Mouse (Mus musculus) embryonic fibroblast, embryonic 13.5 days (primary cell): ENCODE measurements around the gene Rsph10b. TPM values are rescaled to one million over a fixed set of nuclear protein-coding genes. Genes with fewer than 3 reads are reported as not detected.

Source experiments
- H3K27ac ChIP-seq: 2 replicates; pipeline ENCODE4 v1.5.1; 2012; ENCODE audit warnings: low read length, control low read depth, inconsistent platforms; ENCODE audit not compliant: insufficient read depth
- H3K4me1 ChIP-seq: 2 replicates; pipeline ENCODE4 v1.6.1; 2011; ENCODE audit warnings: low read length; ENCODE audit not compliant: control insufficient read depth, insufficient read depth
- H3K4me3 ChIP-seq: 2 replicates; pipeline ENCODE4 v1.5.1; 2011; ENCODE audit warnings: mild to moderate bottlenecking, control low read depth, low read length; ENCODE audit not compliant: insufficient read depth
- CTCF ChIP-seq: IDR thresholded peaks from 2 replicates; pipeline ENCODE4 v1.5.1; 2011; ENCODE audit warnings: mild to moderate bottlenecking, control low read depth, low read length, moderate library complexity, borderline replicate concordance; ENCODE audit not compliant: insufficient read depth
- POLR2A ChIP-seq: IDR thresholded peaks from 2 replicates; pipeline ENCODE4 v1.6.1; 2011; ENCODE audit warnings: low read depth, mild to moderate bottlenecking, control low read depth, low read length, moderate library complexity
- polyA plus RNA-seq: library from polyadenylated mRNA; stranded (reverse); fragments of >200 nt; gene quantifications from 2 replicates; pipeline ENCODE4 v1.2.4, GENCODE M21; 2011; ENCODE audit warnings: low read depth; ENCODE audit not compliant: missing spikeins, insufficient read length

Gene Rsph10b
- polyA plus RNA-seq, 1 experiment, result 0.77 TPM

DNA sequence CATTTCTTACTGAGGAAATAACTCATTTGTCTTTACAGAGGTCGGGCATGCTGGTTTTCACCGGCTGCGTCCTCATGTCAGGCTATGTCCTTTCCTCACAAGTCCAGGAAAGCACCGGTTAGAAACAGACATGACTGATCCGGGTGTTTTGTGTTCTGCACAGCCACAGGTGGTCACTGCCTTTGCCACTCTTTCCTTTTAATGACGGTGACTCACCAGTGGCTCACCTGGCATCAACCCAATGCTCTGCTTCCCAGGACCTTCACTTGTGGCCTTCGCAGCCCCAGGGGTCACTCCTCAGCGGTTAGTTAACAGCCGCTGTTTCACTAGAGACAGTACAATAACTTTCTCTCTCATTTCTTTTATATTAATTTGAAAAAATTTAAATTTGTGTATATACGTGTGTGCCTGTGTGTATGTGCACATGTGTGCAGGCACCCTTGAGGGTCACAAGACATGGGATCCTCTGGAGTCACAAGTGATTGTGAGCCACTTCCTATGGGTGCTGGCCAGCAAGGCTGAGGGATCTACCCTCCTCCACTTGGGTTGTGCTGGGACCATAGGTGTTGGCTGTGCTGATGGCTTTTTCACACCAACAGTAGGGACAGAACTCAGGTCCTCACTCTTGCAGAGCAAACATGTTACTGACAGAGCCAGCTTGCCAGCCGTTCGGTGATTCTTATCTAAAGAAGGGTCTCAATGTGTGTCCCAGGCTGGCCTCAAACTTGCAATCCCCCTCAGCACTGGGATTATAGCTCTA is 32.9 kb downstream of the Rsph10b start:
- Histone ChIP-seq H3K4me1 (no peaks in the 10 kb centered on the region; the same call in 1 of the 2 replicates), H3K27ac (no peak overlapping the region), H3K4me3 (no peak overlapping the region)
- TF ChIP-seq CTCF (no peak), POLR2A (no peak)

DNA sequence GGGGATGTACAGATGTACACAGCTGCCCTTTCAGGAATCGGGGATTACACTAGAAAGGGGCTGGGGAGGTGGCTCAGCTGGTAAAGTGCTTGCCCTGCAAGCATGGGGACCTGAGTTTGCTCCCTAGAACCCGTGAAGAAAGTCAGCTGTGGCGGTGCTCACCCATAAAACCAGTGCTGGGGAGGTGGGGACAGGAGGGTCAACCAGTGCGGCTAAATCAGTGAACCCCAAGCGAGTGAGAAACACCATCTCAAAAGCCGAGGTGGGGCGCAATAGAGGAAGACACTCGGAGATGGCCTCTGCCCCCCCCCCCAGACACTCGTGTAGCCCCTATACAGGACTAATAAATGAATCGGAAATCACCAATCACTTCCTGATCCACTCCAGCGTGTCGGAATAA is 33.8 kb downstream of the Rsph10b start:
- Histone ChIP-seq H3K4me1 (no peaks in the 10 kb centered on the region; the same call in 1 of the 2 replicates), H3K27ac (no peak overlapping the region), H3K4me3 (no peak overlapping the region)
- TF ChIP-seq CTCF (no peak), POLR2A (no peak)

DNA sequence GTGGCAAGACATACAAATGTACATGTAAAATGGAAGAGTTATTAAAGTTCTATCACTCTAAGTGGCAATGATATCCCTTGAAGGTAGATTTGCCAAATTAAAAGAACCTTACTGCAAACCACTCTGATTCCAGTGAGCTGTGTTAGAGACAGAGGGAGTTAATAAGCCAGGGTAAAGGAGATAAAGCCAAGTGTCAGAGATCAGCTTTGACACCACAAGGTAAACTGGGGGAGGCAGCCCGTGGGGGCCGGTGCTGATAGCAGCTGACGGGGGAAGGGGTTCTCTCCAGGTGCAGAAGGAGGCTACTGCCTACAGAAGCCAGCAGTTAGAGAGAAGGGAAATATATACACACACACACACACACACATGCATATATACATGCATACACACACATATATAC is 39.8 kb downstream of the Rsph10b start:
- no peak overlapping the region for H3K4me3 ChIP-seq
- no peaks in the 10 kb centered on the region for H3K4me1 ChIP-seq
- no peak overlapping the region for H3K27ac ChIP-seq
- TF ChIP-seq POLR2A (no peak), CTCF (no peak)

- H3K27ac ChIP-seq, result no peak overlapping the region
- H3K4me1 ChIP-seq, result no peaks in the 10 kb centered on the region
- TF ChIP-seq POLR2A (no peak), CTCF (peak; percentile 79)
- H3K4me3 ChIP-seq, result no peak overlapping the region
Observed at GRCm38 (mm10) chr5:143974931-143975630, 42.2 kb downstream of the Rsph10b start.

DNA sequence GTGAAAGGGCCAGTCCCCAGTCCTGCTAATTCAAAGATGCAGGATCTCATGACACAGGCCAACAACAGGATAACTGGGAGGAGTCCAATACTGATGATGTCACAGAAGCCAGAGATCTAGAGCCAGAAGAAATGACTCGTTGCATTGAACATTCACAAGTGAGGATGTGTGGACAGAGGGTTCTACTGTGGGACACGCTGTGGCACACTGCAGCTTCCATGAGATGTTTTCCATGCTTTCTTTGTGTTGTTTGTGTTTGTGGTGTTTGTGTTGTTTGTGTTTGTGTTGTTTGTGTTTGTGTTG is 42.7 kb downstream of the Rsph10b start:
- no peak for TF ChIP-seq CTCF
- no peak for TF ChIP-seq POLR2A
- no peaks in the 10 kb centered on the region for H3K4me1 ChIP-seq

GRCm38 (mm10) chr5:143976232-143976631 is 43.4 kb downstream of the Rsph10b start:
- TF ChIP-seq POLR2A (no peak), CTCF (no peak)
- Histone ChIP-seq H3K27ac (no peak overlapping the region), H3K4me3 (no peak overlapping the region), H3K4me1 (no peaks in the 10 kb centered on the region)

More for the DNA sequence above, 42.7 kb downstream of the Rsph10b start:
- H3K4me3 ChIP-seq, result no peak overlapping the region
- no peak overlapping the region for H3K27ac ChIP-seq

DNA sequence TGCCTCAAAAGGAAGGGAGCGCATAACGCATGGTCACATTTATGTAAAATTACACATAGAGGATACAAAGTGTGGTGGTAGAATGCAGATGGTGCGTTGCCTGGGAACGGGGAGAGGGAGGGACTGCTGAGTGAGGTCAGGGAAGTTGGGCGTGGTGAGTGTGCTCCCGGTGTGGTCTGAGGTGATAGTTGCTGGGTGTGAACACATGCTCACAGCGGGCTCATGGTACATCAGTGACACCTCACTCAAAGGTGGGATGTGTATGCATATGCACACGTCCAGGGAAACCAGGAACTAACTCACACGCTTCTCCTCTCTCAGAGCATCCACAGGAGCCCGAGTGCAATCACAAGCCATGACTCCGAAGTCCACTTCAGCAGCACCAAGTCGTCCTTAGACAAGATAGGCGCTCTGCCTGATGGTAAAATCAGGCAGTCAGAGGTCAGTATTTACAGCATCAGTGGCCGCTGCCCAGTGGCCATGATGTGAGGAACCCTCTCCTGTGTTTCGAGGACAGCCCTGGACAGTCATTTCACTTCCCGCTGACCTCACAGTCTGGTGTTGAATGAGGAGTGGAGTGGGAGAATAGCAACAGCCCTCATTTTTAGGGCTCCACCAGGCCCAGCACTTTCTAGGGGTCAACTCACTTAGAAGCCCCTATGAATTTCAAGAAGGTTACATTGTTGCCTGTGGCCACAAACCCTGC is 44.0 kb downstream of the Rsph10b start:
- no peaks in the 10 kb centered on the region for H3K4me1 ChIP-seq
- TF ChIP-seq CTCF (no peak), POLR2A (no peak)
- H3K27ac ChIP-seq, result no peak overlapping the region
- H3K4me3 ChIP-seq, result no peak overlapping the region

DNA sequence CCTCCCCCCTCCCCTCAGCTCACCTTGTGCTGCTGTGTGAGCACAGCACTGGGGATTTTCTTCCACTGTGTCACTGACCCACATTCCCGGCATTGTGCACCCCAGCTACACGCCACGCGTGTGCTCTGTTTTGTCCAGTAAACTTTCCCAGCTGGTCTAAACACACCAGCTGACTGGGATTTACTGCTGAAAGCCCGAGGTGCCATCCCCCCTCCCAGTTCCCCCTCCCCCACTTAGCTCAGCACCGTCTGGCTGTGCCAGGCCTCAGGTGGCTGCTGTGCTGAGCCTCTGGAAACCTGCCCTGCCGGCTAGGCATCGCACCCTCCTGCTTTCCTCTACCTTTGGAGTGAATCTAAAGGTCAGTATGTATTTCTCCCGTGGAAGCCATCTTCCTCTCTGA is 48.0 kb downstream of the Rsph10b start:
- Histone ChIP-seq H3K4me3 (no peak overlapping the region), H3K4me1 (no peaks in the 10 kb centered on the region), H3K27ac (no peak overlapping the region)
- TF ChIP-seq CTCF (no peak), POLR2A (no peak)

DNA sequence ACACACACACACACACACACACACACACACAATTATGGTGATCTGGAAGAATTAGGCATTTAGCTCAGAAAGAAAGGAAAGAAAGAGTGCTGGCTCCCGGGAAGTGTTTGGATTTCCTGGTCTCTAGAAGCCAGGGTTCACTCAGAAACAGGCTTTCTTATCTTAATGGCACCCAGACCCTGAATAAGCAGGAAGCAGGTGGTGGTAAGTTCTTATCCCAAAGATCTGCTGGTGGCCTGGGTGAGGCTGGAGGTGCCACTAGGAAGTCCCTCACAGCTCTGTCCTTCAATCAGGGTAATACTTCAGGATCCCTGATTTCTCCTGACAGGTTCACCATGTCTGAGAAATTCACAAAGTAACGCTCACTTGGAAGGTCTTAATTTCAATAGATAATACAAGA is 49.5 kb downstream of the Rsph10b start:
- Histone ChIP-seq H3K4me1 (no peaks in the 10 kb centered on the region), H3K27ac (no peak overlapping the region), H3K4me3 (no peak overlapping the region)
- TF ChIP-seq CTCF (no peak), POLR2A (no peak)

- Histone ChIP-seq H3K4me1 (no peaks in the 10 kb centered on the region), H3K27ac (no peak overlapping the region), H3K4me3 (no peak overlapping the region)
- TF ChIP-seq POLR2A, result no peak
- TF ChIP-seq CTCF, result no peak
Observed at GRCm38 (mm10) chr5:143985381-143985780, 52.5 kb downstream of the Rsph10b start.
